Mouse (Mus musculus) CD4-positive, CD25-positive, alpha-beta regulatory T cell, adult 4 months (primary cell): ENCODE results near the gene Gabrd. TPM values are rescaled to one million over a fixed set of nuclear protein-coding genes. Genes with fewer than 3 reads are reported as not detected.

ENCODE experiments used
- ATAC-seq: one replicate; pipeline ENCODE4 v1.8.0; 2017
- polyA plus RNA-seq, 2 experiments: library from polyadenylated mRNA; unstranded; fragments of 100-300 nt; shearing (Covaris generic); gene quantifications; one replicate each; pipeline ENCODE4 v1.2.1; 2017

Gabrd gene
- polyA plus RNA-seq, 2 experiments from 2014 or later: 1.6 to 2.4 TPM

GRCm38 (mm10) chr4:155336284-155337050 lies 61.4 kb downstream of the Gabrd start:
- no peak for ATAC-seq

Other genes with a start within 250 kb of the Gabrd start
- 10 to 100 TPM; 20.6 to 28.2 TPM for gene Ski, start 175.5 kb downstream of the Gabrd start, polyA plus RNA-seq
- gene Faap20, start 148.3 kb downstream of the Gabrd start, polyA plus RNA-seq: 10 to 100 TPM; 50.4 to 58.5 TPM
- 10 to 100 TPM in 1 of 2 experiments, 1 to 10 TPM in 1; 9.0 to 12.2 TPM for gene Prkcz, start 36.8 kb downstream of the Gabrd start, polyA plus RNA-seq
- 1 to 10 TPM; 3.8 to 4.4 TPM for gene Cfap74, start 11.1 kb upstream of the Gabrd start, polyA plus RNA-seq
- gene Tmem52, start 71.0 kb upstream of the Gabrd start, polyA plus RNA-seq: not detected
- gene Gnb1, start 93.2 kb upstream of the Gabrd start, polyA plus RNA-seq: 100 to 1,000 TPM; 291 TPM
- gene Nadk, start 164.3 kb upstream of the Gabrd start, polyA plus RNA-seq: 10 to 100 TPM; 64.7 to 81.5 TPM
- 1 to 10 TPM; 9.1 to 9.7 TPM for gene Slc35e2, start 203.3 kb upstream of the Gabrd start, polyA plus RNA-seq
- gene Cdk11b, start 226.7 kb upstream of the Gabrd start, polyA plus RNA-seq: 100 to 1,000 TPM; 121 to 144 TPM
- gene Gm10563, start 247.3 kb upstream of the Gabrd start, polyA plus RNA-seq: not detected